Mouse (Mus musculus) erythroblast, embryonic 14.5 days (primary cell): ENCODE data around the gene Znrf4.

ENCODE experiments used
- GATA1 ChIP-seq: IDR thresholded peaks from 2 replicates; pipeline ENCODE4 v1.6.1; 2012; ENCODE audit warnings: low read length, inconsistent platforms, mixed read lengths
- TAL1 ChIP-seq: IDR thresholded peaks from 3 replicates; pipeline ENCODE4 v1.6.1; 2012; ENCODE audit warnings: low read length, inconsistent platforms, mixed read lengths

DNA sequence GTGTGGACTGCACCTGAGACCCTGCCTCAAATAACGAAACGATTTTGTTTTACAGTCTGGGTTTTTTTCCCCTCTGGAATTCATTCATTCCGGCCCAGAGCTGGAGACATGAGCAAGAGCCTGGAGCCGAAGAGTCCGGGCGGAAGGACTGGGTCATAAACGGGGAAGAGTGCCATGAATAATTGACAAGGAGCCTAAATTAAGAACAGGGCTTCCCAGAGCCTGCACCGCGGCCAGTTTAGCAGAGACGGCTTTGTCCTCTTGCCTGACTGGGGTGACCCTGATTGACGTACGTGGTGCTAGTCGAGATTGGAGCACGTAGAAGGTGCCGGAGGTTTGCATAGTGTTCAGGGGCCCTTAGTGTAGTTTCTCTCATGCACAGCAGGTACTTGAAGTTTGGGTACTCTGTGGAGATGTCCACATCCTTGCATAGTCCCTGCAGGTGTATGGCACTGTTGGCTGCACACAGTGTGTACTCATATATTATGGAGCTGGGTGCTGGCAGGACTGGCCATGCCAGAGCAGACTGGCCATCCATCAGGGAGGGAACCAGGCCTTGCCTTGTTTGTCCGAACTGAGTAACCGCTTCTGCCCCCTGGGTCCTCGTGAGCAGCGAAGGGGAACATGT is 34.9 kb downstream of the Znrf4 start:
- no peak for TF ChIP-seq GATA1
- TF ChIP-seq TAL1: no peak
